Mouse (Mus musculus) activated CD4-positive, CD25-positive, alpha-beta regulatory T cell, adult 4 months (primary cell): ENCODE data around the gene Sugt1. TPM values are rescaled to one million over a fixed set of nuclear protein-coding genes. Genes with fewer than 3 reads are reported as not detected.
A peak's percentile ranks its signal among the peaks of the same experiment; 100 is the strongest.

Experiments
- ATAC-seq: one replicate; pipeline ENCODE4 v1.8.0; 2017
- polyA plus RNA-seq, 2 experiments: library from polyadenylated mRNA; unstranded; fragments of 100-300 nt; shearing (Covaris generic); gene quantifications; one replicate each; pipeline ENCODE4 v1.2.1; 2017

Sugt1 gene
- polyA plus RNA-seq, 2 experiments from 2014 or later, result 147 to 171 TPM

DNA sequence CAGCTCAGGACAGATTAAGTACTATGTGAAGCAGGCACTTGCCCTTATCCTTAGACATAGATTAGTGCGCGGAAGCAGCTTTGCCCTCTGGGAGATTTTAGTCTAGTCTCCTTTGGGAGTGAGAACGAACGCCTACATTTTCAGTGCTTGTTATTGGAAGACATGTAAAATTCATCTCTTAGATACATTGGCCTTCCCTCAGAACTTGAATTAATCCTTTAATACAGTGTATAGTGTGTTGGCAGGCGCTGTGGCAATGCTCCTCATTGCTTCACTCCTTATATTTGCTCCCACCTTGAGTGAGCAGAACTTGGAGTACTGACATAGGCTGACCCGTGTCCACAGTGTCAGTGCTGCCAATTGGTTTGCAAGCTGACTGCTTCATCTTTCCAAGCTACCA, 20.8 kb downstream of the Sugt1 start:
- no peak for ATAC-seq

- ATAC-seq, result no peak
Observed at GRCm38 (mm10) chr14:79617121-79617828, 29.8 kb downstream of the Sugt1 start.

GRCm38 (mm10) chr14:79619802-79620201, 32.3 kb downstream of the Sugt1 start:
- ATAC-seq, result no peak

GRCm38 (mm10) chr14:79621143-79621542, 33.7 kb downstream of the Sugt1 start:
- ATAC-seq, result no peak

DNA sequence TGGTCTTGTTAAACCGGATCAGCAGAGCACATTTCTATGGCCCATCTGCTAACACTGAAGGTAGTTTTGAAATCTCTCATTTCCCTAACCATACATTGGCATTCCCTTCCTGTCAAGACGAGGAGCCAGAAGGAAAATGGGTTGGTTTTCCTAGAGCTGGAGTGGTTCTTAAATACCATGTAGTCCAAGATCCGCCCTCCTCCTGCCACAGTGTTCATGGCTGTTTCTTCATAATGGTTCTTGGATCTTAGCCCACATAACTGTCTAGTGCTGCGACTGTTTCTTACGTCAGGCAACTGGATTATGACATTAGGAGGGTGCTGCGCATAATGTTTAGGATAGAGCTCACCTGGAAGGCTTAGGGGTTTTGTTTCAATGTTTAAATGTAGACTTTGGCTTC, 44.8 kb downstream of the Sugt1 start:
- no peak for ATAC-seq

- no peak for ATAC-seq
Observed at GRCm38 (mm10) chr14:79633196-79633595, 45.7 kb downstream of the Sugt1 start.

- no peak for ATAC-seq
Observed at GRCm38 (mm10) chr14:79636814-79637213, 49.3 kb downstream of the Sugt1 start.

GRCm38 (mm10) chr14:79642063-79642462, 54.6 kb downstream of the Sugt1 start:
- no peak for ATAC-seq

DNA sequence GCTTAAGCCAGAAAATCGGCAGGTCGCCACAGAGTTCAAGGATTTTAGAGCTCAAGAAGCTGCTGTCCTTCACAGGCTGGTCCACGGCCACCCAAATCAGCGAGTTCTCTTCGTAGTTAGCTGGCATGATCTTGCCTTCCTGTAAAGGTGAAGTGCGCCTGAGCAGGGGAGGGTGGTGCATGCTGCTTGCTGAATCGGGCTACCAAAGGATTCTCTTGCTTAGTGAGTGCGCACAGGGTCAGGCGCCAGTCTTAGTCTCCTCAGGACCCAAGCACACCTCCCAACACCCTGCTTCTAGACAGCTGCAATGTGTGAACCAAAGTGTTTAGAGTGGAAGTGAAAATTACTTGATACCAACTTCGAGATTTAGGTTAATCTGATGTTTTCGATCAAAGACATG, 57.9 kb downstream of the Sugt1 start:
- no peak for ATAC-seq

DNA sequence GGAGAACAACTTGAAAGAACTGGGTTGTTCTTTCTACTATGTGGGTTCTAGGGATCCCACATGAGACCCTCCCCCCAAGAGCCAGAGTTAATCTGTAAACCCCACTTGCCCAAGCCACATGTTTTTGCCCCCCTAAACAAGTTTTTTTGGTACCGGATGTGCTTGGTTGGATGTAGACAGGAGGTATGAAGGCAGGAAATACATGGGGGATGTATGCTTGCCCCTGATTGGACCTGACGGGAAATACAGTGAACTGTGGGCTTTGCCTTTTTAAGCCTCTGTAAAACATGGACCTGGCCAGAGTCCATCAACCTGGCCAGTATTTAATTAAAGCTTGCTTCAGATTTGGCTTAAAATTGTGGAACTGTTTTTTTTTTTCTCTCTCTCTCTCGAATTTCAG, 62.2 kb downstream of the Sugt1 start:
- no peak for ATAC-seq

DNA sequence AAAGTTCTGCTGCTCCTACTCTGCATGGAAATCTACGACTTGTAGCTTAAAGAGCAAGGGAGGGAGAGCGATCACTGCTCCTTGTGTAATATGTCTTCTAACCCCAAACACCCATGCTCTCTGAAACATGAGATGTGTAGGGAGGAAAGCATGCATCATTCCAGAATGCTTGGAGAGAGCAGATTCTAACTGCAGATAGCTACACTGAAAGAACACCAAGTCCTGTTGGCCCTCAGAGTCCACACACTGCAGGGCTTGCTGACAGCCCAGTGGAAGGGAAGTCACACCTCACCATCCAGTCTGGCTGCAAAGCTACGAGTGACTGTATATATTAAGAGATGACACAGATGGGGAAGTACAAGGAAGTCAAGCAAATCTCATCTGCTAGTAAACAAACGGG, 65.2 kb downstream of the Sugt1 start:
- ATAC-seq, result no peak

DNA sequence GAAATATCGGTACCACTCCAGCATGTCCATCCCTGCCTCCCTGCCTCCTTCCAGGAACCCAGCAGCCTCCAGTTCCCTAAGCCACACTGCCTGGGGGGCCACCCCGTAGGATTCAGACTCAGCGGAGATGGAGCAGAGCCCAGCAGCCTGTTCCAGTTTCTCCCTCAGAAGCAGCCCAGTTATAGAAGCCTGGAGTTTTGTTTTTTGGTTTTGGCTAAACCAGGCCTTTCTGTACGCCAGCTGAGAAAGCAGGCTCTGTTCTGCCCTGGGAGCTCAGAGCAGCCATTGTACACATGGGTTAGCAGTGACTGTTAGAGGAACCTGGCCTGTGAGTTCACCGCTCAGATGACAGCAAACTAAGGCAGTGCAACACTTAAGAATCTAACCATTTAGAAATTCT, 70.8 kb downstream of the Sugt1 start:
- no peak for ATAC-seq

- ATAC-seq, result no peak
Observed at GRCm38 (mm10) chr14:79658748-79659508, 71.4 kb downstream of the Sugt1 start.

GRCm38 (mm10) chr14:79660467-79660866, 73.0 kb downstream of the Sugt1 start:
- ATAC-seq, result no peak

- ATAC-seq, result peak; percentile 46
Observed at GRCm38 (mm10) chr14:79661005-79661917, 73.8 kb downstream of the Sugt1 start.

- ATAC-seq, result no peak
Observed at GRCm38 (mm10) chr14:79662001-79662400, 74.5 kb downstream of the Sugt1 start, which contains the start of gene Cnmd. Cnmd (minus strand) TSS chr14:79662170.

- ATAC-seq, result no peak
Observed at GRCm38 (mm10) chr14:79671008-79671407, 83.5 kb downstream of the Sugt1 start.

DNA sequence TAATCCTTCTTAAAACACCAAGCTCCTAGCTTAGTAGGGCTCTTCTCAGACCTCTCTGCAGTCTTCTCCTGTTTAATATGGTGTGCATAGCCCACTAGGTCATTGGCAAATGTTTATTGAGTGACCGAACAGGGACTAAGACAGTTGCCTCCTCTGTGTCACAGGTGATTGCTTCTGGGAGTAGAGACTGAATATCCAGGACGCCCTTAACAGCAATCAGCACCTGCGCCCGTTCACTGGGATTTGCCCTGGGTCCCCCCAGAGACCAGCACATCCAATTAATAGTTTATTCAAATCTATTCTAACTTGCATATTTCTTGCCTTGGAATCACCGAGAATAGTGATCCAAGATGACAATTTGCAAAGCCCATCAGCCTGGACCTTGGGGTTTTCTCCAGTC, 85.1 kb downstream of the Sugt1 start:
- no peak for ATAC-seq

DNA sequence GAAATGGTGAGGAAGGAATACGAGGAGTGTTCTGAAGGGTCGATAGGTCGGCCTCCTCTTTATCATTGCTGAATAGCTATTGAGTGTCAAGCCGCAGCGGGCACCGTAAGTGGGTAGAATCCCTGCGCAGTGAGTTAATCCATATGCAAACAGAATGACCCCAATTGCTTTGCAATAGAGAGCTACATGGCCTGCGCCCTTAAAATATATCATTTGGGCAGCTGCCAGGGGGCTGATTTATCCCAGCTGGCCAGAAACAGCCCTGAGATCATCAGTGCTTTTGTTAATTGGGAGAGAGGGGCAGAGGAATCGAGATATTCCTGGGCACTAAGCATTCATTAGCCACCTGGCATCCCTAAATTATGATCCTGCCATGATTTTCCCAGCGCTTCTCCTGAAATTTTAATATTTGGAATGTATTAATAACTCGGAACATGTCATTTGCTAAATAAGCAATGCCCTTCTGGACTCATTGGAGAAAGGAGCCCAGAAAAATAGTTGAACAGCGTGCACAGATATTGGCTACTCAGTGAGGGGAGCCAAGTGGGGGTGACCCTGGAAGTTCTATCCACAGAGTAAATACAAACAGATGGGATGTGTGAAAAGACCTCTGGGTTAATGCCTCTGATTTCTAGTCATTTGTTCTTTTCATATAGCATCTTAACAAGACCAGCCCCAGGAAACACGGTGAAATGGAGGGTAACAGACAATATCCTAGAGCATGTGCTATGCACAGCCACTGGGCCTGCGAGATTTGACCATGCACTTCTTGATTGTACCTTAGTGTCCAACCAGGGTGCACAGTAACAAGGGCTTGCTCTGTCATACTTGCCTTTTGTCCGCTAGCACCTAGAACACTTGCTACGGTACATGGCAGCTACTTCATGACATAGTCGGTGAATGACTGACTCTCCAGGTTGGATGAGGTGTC, 85.9 kb downstream of the Sugt1 start:
- ATAC-seq, result no peak

GRCm38 (mm10) chr14:79677108-79677753, 89.7 kb downstream of the Sugt1 start:
- no peak for ATAC-seq
